Mouse (Mus musculus) cerebellum, adult 2 months (tissue): ENCODE results near the gene Otop3.

Experiments used
- CTCF ChIP-seq: fragments of 200-500 bp; IDR thresholded peaks from 2 replicates; pipeline ENCODE4 v1.5.1; 2011; ENCODE audit warnings: low read depth, mild to moderate bottlenecking, control low read depth, low read length, moderate library complexity, borderline replicate concordance; ENCODE audit not compliant: insufficient read depth
- POLR2A ChIP-seq: fragments of 200-500 bp; IDR thresholded peaks from 2 replicates; pipeline ENCODE4 v1.6.1; 2011; ENCODE audit warnings: low read length, control low read depth, borderline replicate concordance; ENCODE audit not compliant: insufficient read depth

DNA sequence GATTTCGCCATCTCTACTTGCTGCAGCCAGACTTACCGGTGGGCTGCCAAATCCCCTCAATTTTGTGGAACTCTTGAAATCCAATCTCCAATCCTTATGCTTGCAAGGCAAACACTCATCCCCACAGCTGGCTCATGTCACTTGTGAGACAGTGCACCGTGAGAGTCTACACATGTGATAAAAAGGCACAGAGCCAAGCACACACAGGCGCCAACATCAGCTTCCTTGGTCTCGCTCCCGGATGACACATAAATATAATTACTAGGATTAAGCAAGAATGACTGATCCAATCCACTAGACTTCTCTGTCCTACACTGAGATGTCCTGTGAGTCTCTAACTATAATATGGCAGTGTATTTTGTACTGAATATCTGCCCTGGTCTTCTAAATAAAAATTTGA lies 43.6 kb upstream of the Otop3 start:
- no peak for TF ChIP-seq POLR2A
- TF ChIP-seq CTCF = no peak
